Mouse (Mus musculus) right cerebral cortex, postnatal 10 days (tissue): ENCODE measurements around the gene Tns2.
A peak's percentile ranks its signal among the peaks of the same experiment; 100 is the strongest.

Source experiments
- DNase-seq, 2 experiments: peaks; one replicate each; pipeline ENCODE4 v3.0.0; 2021; ENCODE audit warnings: low spot score in 2 of 2

Gene Tns2

DNA sequence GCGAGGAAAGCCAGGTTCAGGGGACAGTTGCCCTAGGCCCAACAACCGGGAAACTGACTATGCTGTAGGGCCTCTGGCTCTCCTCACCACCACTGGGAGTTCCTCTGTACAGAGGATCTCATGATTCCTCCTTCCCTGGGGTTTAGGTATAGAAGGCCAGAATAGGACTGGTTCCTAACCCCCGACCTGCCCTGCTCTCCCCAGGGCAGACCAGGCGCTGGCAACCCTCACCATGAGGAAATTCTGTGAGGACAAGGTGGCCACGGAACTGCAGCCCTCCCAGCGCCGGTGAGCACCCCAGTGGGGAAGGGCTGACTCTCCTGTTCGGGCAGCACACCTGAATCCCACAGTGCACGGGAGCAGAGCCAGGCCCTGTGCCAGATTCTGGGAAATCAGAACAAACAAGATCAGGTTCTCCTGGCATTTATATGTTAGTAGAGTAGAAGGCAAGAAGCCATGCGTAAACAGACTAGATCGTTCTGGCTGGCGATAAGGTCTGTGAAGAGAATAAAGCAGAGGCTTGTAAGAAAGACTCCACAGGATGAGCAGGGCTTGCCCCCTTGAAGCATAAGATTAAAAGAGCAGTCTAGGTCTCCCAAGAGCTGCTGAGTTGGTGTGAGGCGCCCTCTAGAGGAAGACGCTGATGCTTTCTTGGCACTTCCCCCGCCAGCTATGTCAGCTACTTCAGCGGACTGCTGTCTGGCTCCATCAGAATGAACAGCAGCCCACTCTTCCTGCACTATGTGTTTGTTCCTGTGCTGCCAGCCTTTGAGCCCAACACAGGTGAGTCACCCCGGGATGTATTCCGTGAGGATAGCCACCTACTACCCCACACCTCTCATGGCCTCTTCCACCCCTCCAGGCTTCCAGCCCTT, 8.7 kb downstream of the Tns2 start:
- DNase-seq: peak; percentile 84 to 87

DNA sequence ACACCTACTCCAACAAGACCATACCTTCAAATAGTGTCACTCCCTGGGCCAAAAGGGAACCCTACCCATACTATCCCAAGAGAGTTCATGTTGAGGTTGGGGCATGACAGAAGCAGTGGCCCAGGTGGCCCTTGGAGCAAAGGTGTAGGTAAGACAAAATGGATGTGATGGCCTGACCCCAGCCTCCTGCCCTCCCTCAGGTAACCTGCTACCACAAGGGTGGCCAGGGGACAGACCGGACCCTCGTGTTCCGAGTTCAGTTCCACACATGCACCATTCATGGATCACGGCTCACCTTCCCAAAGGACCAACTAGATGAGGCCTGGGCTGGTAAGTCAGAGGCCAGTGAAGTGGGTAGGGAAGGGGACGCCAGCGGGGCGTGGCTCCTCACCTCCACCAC, 10.1 kb downstream of the Tns2 start:
- no peak for DNase-seq

DNA sequence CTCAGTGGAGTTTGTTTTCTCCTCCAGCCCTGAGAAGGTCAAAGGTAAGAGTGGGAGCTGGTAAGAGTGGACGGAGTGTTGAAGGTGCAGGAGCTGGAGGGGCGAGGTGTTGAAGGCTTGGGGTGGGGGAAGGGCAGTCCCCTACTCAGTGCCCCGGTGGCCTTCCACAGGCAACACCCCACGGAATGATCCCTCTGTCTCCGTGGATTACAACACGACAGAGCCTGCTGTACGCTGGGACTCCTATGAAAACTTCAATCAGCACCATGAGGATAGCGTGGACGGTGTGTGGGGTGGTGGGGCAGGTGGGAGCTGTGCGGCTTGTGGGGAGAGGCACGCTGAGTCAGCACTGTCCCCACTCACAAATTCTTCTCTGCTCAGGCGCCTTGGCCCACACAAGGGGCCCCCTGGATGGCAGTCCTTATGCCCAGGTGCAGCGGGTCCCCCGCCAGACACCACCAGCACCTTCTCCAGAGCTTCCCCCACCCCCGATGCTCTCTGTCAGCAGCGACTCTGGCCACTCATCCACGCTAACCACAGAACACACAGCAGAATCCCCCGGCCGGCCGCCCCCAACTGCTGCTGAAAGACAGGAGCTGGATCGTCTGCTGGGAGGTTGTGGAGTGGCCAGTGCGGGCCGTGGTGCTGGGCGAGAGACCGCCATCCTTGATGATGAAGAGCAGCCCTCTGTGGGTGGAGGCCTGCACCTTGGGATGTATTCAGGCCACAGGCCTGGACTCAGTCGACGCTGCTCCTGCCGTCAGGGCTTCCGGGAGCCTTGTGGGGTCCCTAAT, 10.7 kb downstream of the Tns2 start:
- DNase-seq: peak in 1 of 2 experiments; percentile 31

DNA sequence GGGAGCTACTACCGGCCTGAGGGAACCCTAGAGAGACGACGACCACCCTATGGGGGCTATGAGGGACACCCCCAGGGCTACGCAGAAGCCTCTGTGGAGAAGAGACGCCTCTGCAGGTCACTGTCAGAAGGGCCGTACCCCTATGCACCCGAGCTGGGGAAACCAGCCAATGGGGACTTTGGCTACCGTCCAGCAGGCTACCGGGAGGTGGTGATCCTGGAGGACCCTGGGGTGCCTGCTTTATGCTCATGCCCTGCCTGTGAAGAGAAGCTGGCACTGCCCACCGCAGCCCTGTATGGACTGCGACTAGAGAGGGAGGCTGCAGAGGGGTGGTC, 11.2 kb downstream of the Tns2 start:
- peak in 1 of 2 experiments; percentile 36 for DNase-seq

DNA sequence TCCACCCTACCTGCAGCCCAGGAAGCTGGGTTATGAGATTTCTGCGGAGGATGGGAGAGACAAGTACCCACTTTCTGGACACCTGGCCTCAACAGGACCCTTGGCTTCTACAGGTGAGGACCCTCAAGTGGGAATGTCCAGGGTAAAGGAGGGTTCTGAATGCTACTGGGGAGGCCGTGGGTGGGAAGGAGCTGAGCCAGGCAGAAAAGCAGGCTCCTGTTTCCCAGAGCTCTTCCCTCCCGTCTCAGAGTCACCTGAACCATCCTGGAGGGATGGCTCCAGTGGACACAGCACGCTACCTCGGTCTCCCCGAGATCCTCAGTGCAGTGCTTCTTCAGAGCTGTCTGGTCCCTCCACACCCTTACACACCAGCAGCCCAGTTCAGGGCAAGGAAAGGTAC, 12.0 kb downstream of the Tns2 start:
- DNase-seq: no peak

GRCm38 (mm10) chr15:102112827-102113226, 12.6 kb downstream of the Tns2 start:
- no peak for DNase-seq

DNA sequence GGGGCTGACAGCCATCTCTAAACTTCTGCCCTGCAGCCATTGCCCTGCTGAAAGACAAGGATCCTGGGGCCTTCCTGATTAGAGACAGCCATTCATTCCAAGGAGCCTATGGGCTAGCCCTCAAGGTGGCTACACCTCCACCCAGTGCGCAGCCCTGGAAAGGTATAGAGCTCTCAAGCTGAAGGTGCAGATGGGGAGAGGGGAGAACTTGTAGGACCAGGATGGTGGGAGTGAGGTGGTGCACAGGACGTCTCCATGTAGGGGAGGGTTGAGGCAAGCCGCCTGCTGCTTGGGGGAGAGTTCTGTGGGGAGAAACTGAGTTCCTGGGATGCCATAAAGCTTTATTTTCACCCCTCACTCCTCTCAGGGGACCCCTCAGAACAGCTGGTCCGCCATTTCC, 13.5 kb downstream of the Tns2 start:
- DNase-seq: no peak

- DNase-seq: no peak
These were observed 14.5 kb downstream of the Tns2 start for GRCm38 (mm10) chr15:102114651-102115260.

- DNase-seq: no peak
These were observed 15.6 kb downstream of the Tns2 start for GRCm38 (mm10) chr15:102115731-102116231.

- DNase-seq: peak in 1 of 2 experiments; percentile 47
These were observed 16.7 kb downstream of the Tns2 start for GRCm38 (mm10) chr15:102116753-102117415.

- DNase-seq: no peak
These were observed 17.5 kb downstream of the Tns2 start for GRCm38 (mm10) chr15:102117461-102118443.

DNA sequence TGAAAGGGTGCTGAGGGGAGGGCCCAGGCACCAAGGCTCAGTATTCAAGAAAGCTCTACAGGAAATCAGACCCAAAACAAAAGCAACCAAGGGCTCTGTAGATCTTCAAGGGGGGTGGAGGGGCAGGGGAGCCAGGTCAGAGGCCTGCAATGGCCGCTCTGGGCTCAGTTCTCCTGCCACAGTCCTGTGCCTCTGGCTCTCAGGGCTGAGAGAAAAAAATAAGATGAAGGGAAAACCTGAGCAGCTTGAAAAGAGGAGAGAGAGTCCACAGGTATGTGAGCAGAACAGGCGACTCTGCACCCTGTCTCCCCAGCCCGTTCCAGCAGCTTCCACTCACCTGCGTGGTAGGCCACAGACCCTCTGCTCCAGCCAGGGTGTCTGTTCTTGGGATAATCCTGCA, 18.4 kb downstream of the Tns2 start:
- no peak for DNase-seq

GRCm38 (mm10) chr15:102119121-102119830, 19.1 kb downstream of the Tns2 start:
- no peak for DNase-seq

DNA sequence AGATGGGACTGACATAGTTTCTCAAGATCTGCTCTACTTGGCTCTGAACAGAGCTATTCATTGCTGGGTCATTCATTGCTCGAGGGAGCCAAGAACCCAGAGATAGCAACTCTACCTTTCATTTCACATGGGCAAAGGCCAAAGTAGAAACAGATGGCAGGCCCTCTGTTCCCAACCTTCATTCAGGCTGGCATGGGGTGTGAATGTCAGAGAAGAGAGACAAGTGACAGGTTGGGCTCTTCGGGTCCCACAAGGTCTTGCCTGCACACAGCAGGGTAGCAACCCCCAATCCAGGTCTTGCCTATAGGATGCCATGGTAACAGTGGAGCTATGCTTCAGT, 19.6 kb downstream of the Tns2 start:
- DNase-seq: no peak

GRCm38 (mm10) chr15:102120530-102120929, 20.3 kb downstream of the Tns2 start:
- DNase-seq: no peak

DNA sequence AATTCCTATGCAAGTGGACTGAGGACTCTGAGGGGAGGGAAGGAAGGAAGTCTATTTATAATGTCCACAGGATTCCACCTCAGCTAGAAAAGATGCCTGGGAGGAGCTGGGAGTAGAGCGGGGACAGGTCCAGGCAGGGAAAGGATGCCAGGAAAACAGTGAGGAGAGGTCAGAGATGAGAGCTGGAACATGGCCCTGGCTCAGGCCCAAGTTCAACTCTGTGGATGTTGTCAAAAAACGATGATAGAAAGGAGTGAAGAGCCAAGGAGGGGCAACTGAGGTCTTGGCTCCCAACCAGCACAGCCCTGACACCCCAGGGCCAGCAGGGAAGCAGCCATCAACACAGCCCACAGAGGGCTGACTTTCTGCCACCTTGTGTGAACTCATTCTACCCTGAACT, 26.1 kb downstream of the Tns2 start:
- DNase-seq: peak in 1 of 2 experiments; percentile 33

GRCm38 (mm10) chr15:102133314-102133713, 33.1 kb downstream of the Tns2 start:
- no peak for DNase-seq

DNA sequence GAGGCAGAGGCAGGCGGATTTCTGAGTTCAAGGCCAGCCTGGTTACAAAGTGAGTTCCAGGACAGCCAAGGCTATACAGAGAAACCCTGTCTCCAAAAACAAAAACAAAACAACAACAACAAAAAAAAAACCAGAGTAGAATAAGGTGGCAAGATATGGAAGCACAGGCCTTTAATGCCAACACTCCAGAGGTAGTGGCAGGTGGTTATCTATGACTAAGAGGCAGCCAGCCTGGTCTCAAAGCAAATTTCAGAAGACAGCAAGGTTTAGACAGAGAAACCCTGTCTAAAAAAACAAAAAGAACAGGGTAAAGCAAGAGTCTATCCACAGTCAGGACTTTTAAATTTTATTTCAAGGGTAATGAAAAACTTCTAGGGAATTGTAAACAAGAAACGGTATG, 34.5 kb downstream of the Tns2 start:
- no peak for DNase-seq

GRCm38 (mm10) chr15:102135522-102136128, 35.4 kb downstream of the Tns2 start:
- no peak for DNase-seq
